Mouse (Mus musculus) bone marrow, adult 2 months (tissue): Measurements from ENCODE around the gene Tctn1.

Experiments
- CTCF ChIP-seq: fragments of 200-500 bp; IDR thresholded peaks from 2 replicates; pipeline ENCODE4 v1.5.1; 2011; ENCODE audit warnings: low read length, control low read depth; ENCODE audit not compliant: control insufficient read depth, insufficient read depth
- POLR2A ChIP-seq: fragments of 200-500 bp; IDR thresholded peaks from 2 replicates; pipeline ENCODE4 v1.6.1; 2011; ENCODE audit warnings: low read depth, mild to moderate bottlenecking, control low read depth, low read length, borderline replicate concordance; ENCODE audit not compliant: control insufficient read depth

DNA sequence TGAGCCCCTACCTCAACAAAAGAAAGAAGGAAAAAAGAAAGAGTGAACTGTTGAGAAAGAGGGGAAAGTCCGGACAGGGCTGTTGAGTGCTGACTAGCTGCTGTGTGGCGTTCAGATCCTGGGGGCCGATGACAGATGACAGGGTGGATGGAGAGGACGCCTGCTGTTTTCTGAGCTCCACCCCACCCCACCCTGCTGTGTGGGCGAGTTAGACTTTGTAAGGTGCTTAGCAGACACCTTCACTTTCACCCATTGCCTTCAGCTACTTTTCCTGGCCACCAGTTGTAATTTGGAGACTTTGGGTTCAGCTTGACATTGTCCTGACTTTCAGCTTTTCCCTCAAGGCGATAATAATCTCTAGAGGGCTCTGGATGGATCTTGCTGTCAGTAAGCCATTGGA, 26.9 kb upstream of the Tctn1 start:
- TF ChIP-seq CTCF, result no peak
- no peak for TF ChIP-seq POLR2A
